Mouse (Mus musculus) stomach, postnatal 0 days (tissue): ENCODE data around the gene Lxn.

Source experiments
- CTCF ChIP-seq: IDR thresholded peaks from 2 replicates; pipeline ENCODE4 v1.5.1; 2016; ENCODE audit warnings: antibody characterized with exemption, low read depth, mild to moderate bottlenecking, moderate library complexity
- EP300 ChIP-seq: optimal IDR thresholded peaks from 2 replicates; pipeline ENCODE3; 2016; ENCODE audit warnings: antibody characterized with exemption

DNA sequence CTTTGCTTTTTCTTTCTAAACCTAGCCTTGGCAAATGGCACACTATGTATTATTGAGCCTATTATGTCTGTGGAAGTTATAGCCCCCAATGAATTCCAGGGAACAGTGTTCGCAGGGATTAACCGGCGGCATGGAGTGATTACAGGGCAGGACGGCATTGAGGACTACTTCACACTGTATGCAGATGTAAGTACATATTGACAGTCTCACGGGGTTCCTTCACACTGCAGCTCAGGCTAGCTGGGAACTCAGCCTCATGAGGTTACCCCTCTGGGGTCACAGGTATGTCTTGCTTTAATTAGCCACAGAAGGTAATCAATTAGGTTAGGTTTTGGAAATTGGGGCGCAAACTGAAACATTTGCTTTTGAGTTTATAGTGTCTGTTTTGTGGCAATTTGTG is 9.7 kb upstream of the Lxn start:
- no peak for TF ChIP-seq EP300
- no peak for TF ChIP-seq CTCF
